Mouse (Mus musculus): ENCODE data around the gene Clic1.

DNA sequence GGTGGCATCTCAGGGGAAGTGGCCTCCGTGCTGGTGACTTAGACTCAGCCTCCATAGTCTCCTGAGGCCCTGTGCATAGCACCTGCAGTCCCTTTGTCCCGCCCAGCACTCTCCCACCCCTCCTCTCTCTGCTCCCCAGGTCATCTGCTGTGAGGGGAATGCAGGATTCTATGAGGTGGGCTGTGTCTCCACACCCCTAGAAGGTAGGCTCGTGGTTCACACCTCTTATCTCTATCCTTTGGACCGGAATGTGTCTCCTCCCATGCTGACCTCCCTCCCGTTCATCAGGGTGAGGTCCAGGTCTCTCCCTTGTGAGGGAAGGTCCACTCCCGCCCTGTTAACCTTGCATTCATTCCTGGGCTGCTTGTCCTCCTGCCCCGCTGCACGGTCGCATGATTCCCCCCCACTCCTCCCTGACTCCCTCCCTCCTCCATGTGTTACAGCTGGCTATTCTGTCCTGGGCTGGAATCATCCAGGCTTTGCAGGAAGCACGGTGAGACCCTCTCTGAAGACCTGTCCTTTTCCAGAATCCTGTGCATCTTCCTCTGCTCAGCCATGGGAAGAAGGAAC, 50.5 kb downstream of the Clic1 start:
- TF ChIP-seq GATA1 (IDR thresholded peaks at IDR 0.05; ENCODE audit: low read length) (no peak), TAL1 (IDR thresholded peaks at IDR 0.05; ENCODE audit: low read length) (no peak)
